Comparison of ENCODE assay signal across 7 mouse cellular contexts in genomic region chr17:33780431-33780830, GRCm38 (mm10). TPM values are rescaled to one million over a fixed set of nuclear protein-coding genes. Genes with fewer than 3 reads are reported as not detected.
A peak's percentile ranks its signal among the peaks of the same experiment; 100 is the strongest.
DNase-seq lines count a peak whose midpoint lies in the region; ATAC-seq and TF ChIP-seq lines count a peak whose summit lies in the region.

No protein-coding gene starts in this region.

- DNase-seq in adrenal gland, postnatal 10 days = peak; percentile 67
- no peak for DNase-seq in yolk sac, embryonic 10.5 days (ENCODE audit: low spot score)

- H3K4me2 ChIP-seq in heart, embryonic 11.5 days = peak overlapping the region; percentile 95
- peak overlapping the region; percentile 94 for H3K4me2 ChIP-seq in kidney, embryonic 15.5 days

- no peak overlapping the region for H3K27ac ChIP-seq in ES-Bruce4 (ENCODE audit: insufficient read depth, low read length)
- no peak overlapping the region for H3K27ac ChIP-seq in heart, embryonic 11.5 days (ENCODE audit: low read depth, low read length)
- H3K27ac ChIP-seq in kidney, embryonic 15.5 days = peak overlapping the region; percentile 87

- peaks cover 10% of the 10 kb centered on the region for H3K4me1 ChIP-seq in ES-Bruce4 (ENCODE audit: control insufficient read depth, insufficient read depth, low read length)
- peaks cover 36% of the 10 kb centered on the region for H3K4me1 ChIP-seq in heart, embryonic 11.5 days (ENCODE audit: control insufficient read depth, insufficient read depth, low read length)
- H3K4me1 ChIP-seq in kidney, embryonic 15.5 days = peaks cover 47% of the 10 kb centered on the region

- TF ChIP-seq EP300 in ES-Bruce4 (IDR thresholded peaks at IDR 0.05; ENCODE audit: insufficient read depth, low read depth, low read length) = no peak

- H3K36me3 ChIP-seq in ES-Bruce4 (ENCODE audit: control insufficient read depth, insufficient read depth, low read length, poor library complexity, severe bottlenecking) = peaks cover 13% of the 10 kb centered on the region
- no peaks in the 10 kb centered on the region for H3K36me3 ChIP-seq in heart, embryonic 11.5 days (ENCODE audit: control insufficient read depth, insufficient read depth, low read length)
- H3K36me3 ChIP-seq in kidney, embryonic 15.5 days = peaks cover 24% of the 10 kb centered on the region

- peak overlapping the region; percentile 37 for H3K9ac ChIP-seq in ES-Bruce4 (ENCODE audit: low read depth, poor library complexity, severe bottlenecking)
- H3K9ac ChIP-seq in heart, embryonic 11.5 days (ENCODE audit: low read depth, low read length) = peak overlapping the region; percentile 72; the same call in 1 of the 2 replicates
- H3K9ac ChIP-seq in kidney, embryonic 15.5 days = no peak overlapping the region

- TF ChIP-seq CTCF in ES-Bruce4 (IDR thresholded peaks at IDR 0.05; ENCODE audit: low read depth, low read length) = no peak

- no peak for TF ChIP-seq POLR2A in ES-Bruce4 (IDR thresholded peaks at IDR 0.05; ENCODE audit: insufficient read depth, low read length)

- no peaks in the 10 kb centered on the region for H3K27me3 ChIP-seq in ES-Bruce4 (ENCODE audit: control insufficient read depth, insufficient read depth, low read length, poor library complexity, severe bottlenecking)
- peaks cover 7% of the 10 kb centered on the region; the same call in 1 of the 2 replicates for H3K27me3 ChIP-seq in heart, embryonic 11.5 days (ENCODE audit: control insufficient read depth, insufficient read depth, low read length)
- H3K27me3 ChIP-seq in kidney, embryonic 15.5 days = no peaks in the 10 kb centered on the region

- H3K4me3 ChIP-seq in ES-Bruce4 (ENCODE audit: low read depth, low read length) = peak overlapping the region; percentile 66
- H3K4me3 ChIP-seq in heart, embryonic 11.5 days (ENCODE audit: low read depth, low read length) = no peak overlapping the region
- H3K4me3 ChIP-seq in kidney, embryonic 15.5 days (replicated peaks) = peak overlapping the region; percentile 55

- WGBS in heart, embryonic 11.5 days (ENCODE audit: insufficient replicate concordance) = 74% methylated on average over 5 of the region's 5 CpGs
- WGBS in kidney, embryonic 15.5 days = 79% methylated on average over 5 of the region's 5 CpGs

- no peaks in the 10 kb centered on the region for H3K9me3 ChIP-seq in ES-Bruce4 (replicated peaks; ENCODE audit: control insufficient read depth, insufficient read depth, low read length, poor library complexity, severe bottlenecking)
- H3K9me3 ChIP-seq in heart, embryonic 11.5 days (replicated peaks; ENCODE audit: control insufficient read depth, low read length) = no peaks in the 10 kb centered on the region
- no peaks in the 10 kb centered on the region for H3K9me3 ChIP-seq in kidney, embryonic 15.5 days (replicated peaks)

- no peak for ATAC-seq in heart, embryonic 11.5 days (replicated peaks; ENCODE audit: insufficient number of reproducible peaks, low FRiP score, low TSS enrichment)
- ATAC-seq in kidney, embryonic 15.5 days (replicated peaks; ENCODE audit: low FRiP score) = no peak
- ATAC-seq in megakaryocyte, adult 5-6 weeks (ENCODE audit: poor library complexity, severe bottlenecking) = peak; percentile 62
- no peak for ATAC-seq in megakaryocyte-erythroid progenitor cell, adult 5-6 weeks (replicated peaks; ENCODE audit: low FRiP score, low TSS enrichment, poor library complexity, severe bottlenecking)

RNA-seq across cellular contexts. Expression of gene Angptl4, which starts 1.2 kb away (rescaled TPM):
- 3.6 and 3.9 TPM in 2 replicates for polyA plus RNA-seq in ES-Bruce4 (2011; ENCODE audit: insufficient read depth, insufficient read length, low read depth, missing spikeins)
- total RNA-seq in adrenal gland, postnatal 10 days (2021) = 100 to 1,000 TPM; 156 to 168 TPM
- polyA plus RNA-seq in heart, embryonic 11.5 days (2014; fragmentation: Nextera tagmentation; extraction: Ambion mirVana) = 7.6 and 10.5 TPM in 2 replicates
- 21.5 and 27.9 TPM in 2 replicates for polyA plus RNA-seq in kidney, embryonic 15.5 days (2015; fragmentation: Nextera tagmentation; extraction: Ambion mirVana)
- total RNA-seq in megakaryocyte, adult 5-6 weeks (2015) = 0.59 and 0.80 TPM in 2 replicates
- total RNA-seq in megakaryocyte, adult 5-6 weeks (2017) = 0.33 and 0.73 TPM in 2 replicates
- total RNA-seq in megakaryocyte-erythroid progenitor cell, adult 5-6 weeks (2014; fragmentation: Nextera tagmentation) = 14.9 and 18.2 TPM in 2 replicates
- total RNA-seq in megakaryocyte-erythroid progenitor cell, adult 5-6 weeks (2017) = 13.0 and 17.1 TPM in 2 replicates

RNA-seq across cellular contexts. Expression of gene Rab11b, which starts 20.1 kb away (rescaled TPM):
- polyA plus RNA-seq in ES-Bruce4 (2011; ENCODE audit: insufficient read depth, insufficient read length, low read depth, missing spikeins) = 57.9 and 73.6 TPM in 2 replicates
- 100 to 1,000 TPM; 213 to 245 TPM for total RNA-seq in adrenal gland, postnatal 10 days (2021)
- 254 and 285 TPM in 2 replicates for polyA plus RNA-seq in heart, embryonic 11.5 days (2014; fragmentation: Nextera tagmentation; extraction: Ambion mirVana)
- 275 and 342 TPM in 2 replicates for polyA plus RNA-seq in kidney, embryonic 15.5 days (2015; fragmentation: Nextera tagmentation; extraction: Ambion mirVana)
- total RNA-seq in megakaryocyte, adult 5-6 weeks (2015) = 94.0 and 104 TPM in 2 replicates
- total RNA-seq in megakaryocyte, adult 5-6 weeks (2017) = 26.7 and 41.1 TPM in 2 replicates
- total RNA-seq in megakaryocyte-erythroid progenitor cell, adult 5-6 weeks (2014; fragmentation: Nextera tagmentation) = 98.0 and 144 TPM in 2 replicates
- total RNA-seq in megakaryocyte-erythroid progenitor cell, adult 5-6 weeks (2017) = 27.5 and 33.0 TPM in 2 replicates

RNA-seq across cellular contexts. Expression of gene Kank3, which starts 29.9 kb away (rescaled TPM):
- 40.0 and 44.7 TPM in 2 replicates for polyA plus RNA-seq in ES-Bruce4 (2011; ENCODE audit: insufficient read depth, insufficient read length, low read depth, missing spikeins)
- total RNA-seq in adrenal gland, postnatal 10 days (2021) = 100 to 1,000 TPM in 1 of 2 experiments, 10 to 100 TPM in 1; 85.3 to 108 TPM
- polyA plus RNA-seq in heart, embryonic 11.5 days (2014; fragmentation: Nextera tagmentation; extraction: Ambion mirVana) = 30.1 and 43.2 TPM in 2 replicates
- polyA plus RNA-seq in kidney, embryonic 15.5 days (2015; fragmentation: Nextera tagmentation; extraction: Ambion mirVana) = 46.5 and 53.4 TPM in 2 replicates
- total RNA-seq in megakaryocyte, adult 5-6 weeks (2015) = 12.3 and 16.2 TPM in 2 replicates
- 13.5 and 14.8 TPM in 2 replicates for total RNA-seq in megakaryocyte, adult 5-6 weeks (2017)
- 12.0 and 19.7 TPM in 2 replicates for total RNA-seq in megakaryocyte-erythroid progenitor cell, adult 5-6 weeks (2014; fragmentation: Nextera tagmentation)
- total RNA-seq in megakaryocyte-erythroid progenitor cell, adult 5-6 weeks (2017) = 1.6 and 2.4 TPM in 2 replicates

RNA-seq across cellular contexts. Expression of gene Rps28, which starts 43.9 kb away (rescaled TPM):
- 3,700 and 3,844 TPM in 2 replicates for polyA plus RNA-seq in ES-Bruce4 (2011; ENCODE audit: insufficient read depth, insufficient read length, low read depth, missing spikeins)
- total RNA-seq in adrenal gland, postnatal 10 days (2021) = 1,000 to 10,000 TPM; 1,671 to 1,675 TPM
- polyA plus RNA-seq in heart, embryonic 11.5 days (2014; fragmentation: Nextera tagmentation; extraction: Ambion mirVana) = 654 and 701 TPM in 2 replicates
- 1,038 and 1,163 TPM in 2 replicates for polyA plus RNA-seq in kidney, embryonic 15.5 days (2015; fragmentation: Nextera tagmentation; extraction: Ambion mirVana)
- total RNA-seq in megakaryocyte, adult 5-6 weeks (2015) = 875 and 928 TPM in 2 replicates
- total RNA-seq in megakaryocyte, adult 5-6 weeks (2017) = 2,242 and 2,459 TPM in 2 replicates
- total RNA-seq in megakaryocyte-erythroid progenitor cell, adult 5-6 weeks (2014; fragmentation: Nextera tagmentation) = 3,294 and 3,898 TPM in 2 replicates
- 3,120 and 3,626 TPM in 2 replicates for total RNA-seq in megakaryocyte-erythroid progenitor cell, adult 5-6 weeks (2017)

RNA-seq across cellular contexts. Expression of gene Ndufa7, which starts 43.9 kb away (rescaled TPM):
- polyA plus RNA-seq in ES-Bruce4 (2011; ENCODE audit: insufficient read depth, insufficient read length, low read depth, missing spikeins) = 406 and 464 TPM in 2 replicates
- 100 to 1,000 TPM; 564 to 570 TPM for total RNA-seq in adrenal gland, postnatal 10 days (2021)
- 457 and 481 TPM in 2 replicates for polyA plus RNA-seq in heart, embryonic 11.5 days (2014; fragmentation: Nextera tagmentation; extraction: Ambion mirVana)
- polyA plus RNA-seq in kidney, embryonic 15.5 days (2015; fragmentation: Nextera tagmentation; extraction: Ambion mirVana) = 490 and 495 TPM in 2 replicates
- 150 and 160 TPM in 2 replicates for total RNA-seq in megakaryocyte, adult 5-6 weeks (2015)
- 110 and 139 TPM in 2 replicates for total RNA-seq in megakaryocyte, adult 5-6 weeks (2017)
- total RNA-seq in megakaryocyte-erythroid progenitor cell, adult 5-6 weeks (2014; fragmentation: Nextera tagmentation) = 261 and 275 TPM in 2 replicates
- 85.6 and 250 TPM in 2 replicates for total RNA-seq in megakaryocyte-erythroid progenitor cell, adult 5-6 weeks (2017)

Comparison
In these comparisons a context has a peak if more than half of its experiments do, and no peak if none do; other contexts are left out.
1. RNA of gene Angptl4, which starts 1.2 kb away (total RNA-seq): 156 to 168 TPM in adrenal gland, postnatal 10 days and 13.0 to 18.2 TPM in megakaryocyte-erythroid progenitor cell, adult 5-6 weeks; 0.33 to 0.80 TPM in megakaryocyte, adult 5-6 weeks; every median in the first group is over 4 times any median in the second.
2. RNA of gene Kank3, which starts 29.9 kb away (total RNA-seq): 85.3 to 108 TPM in adrenal gland, postnatal 10 days; 1.6 to 19.7 TPM in megakaryocyte-erythroid progenitor cell, adult 5-6 weeks and 12.3 to 16.2 TPM in megakaryocyte, adult 5-6 weeks; every median in the first group is over 4 times any median in the second.